Mouse (Mus musculus) testis, adult 2 months (tissue): ENCODE results near the gene Wnt4.

Source experiments
- CTCF ChIP-seq: fragments of 200-500 bp; IDR thresholded peaks from 2 replicates; pipeline ENCODE4 v1.5.1; 2012; ENCODE audit warnings: low read depth, mild to moderate bottlenecking, inconsistent platforms, low read length, moderate library complexity; ENCODE audit not compliant: control insufficient read depth, insufficient read depth, insufficient replicate concordance
- POLR2A ChIP-seq: fragments of 200-500 bp; IDR thresholded peaks from 2 replicates; pipeline ENCODE4 v1.6.1; 2012; ENCODE audit warnings: low read depth, mild to moderate bottlenecking, inconsistent platforms, low read length, moderate library complexity; ENCODE audit not compliant: control insufficient read depth

- TF ChIP-seq CTCF (no peak), POLR2A (no peak)
These were observed 43.7 kb upstream of the Wnt4 start for GRCm38 (mm10) chr4:137233632-137234031.
